Mouse (Mus musculus): ENCODE measurements around the gene Slc27a3.
"Not testable (repeated sequence)": the region's sequence is repeated elsewhere in the genome, so short reads cannot be mapped to it uniquely, and the experiment has no call there.

Gene Slc27a3

DNA sequence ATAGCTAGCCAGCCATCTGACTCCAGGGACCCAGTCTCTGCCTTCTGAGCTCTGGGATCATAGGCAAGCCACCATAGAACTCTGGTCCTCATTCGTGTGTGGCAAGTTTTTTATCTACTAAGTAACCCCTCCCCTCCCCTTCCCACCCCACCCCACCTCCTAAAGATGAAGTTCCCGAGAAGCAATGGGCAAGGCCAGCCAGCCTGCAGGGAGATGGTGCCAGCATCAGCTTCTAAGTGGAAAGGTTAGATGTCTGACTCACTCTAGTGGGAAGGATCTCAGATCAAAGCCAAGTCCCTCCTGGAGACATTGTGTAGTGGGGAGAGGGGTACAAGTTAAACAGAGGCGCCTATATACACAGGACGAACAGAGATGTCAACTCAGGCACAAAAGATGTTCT, 1.3 kb upstream of the Slc27a3 start:
- DNase-seq (ENCODE audit: inconsistent ontology term), result no peak

DNA sequence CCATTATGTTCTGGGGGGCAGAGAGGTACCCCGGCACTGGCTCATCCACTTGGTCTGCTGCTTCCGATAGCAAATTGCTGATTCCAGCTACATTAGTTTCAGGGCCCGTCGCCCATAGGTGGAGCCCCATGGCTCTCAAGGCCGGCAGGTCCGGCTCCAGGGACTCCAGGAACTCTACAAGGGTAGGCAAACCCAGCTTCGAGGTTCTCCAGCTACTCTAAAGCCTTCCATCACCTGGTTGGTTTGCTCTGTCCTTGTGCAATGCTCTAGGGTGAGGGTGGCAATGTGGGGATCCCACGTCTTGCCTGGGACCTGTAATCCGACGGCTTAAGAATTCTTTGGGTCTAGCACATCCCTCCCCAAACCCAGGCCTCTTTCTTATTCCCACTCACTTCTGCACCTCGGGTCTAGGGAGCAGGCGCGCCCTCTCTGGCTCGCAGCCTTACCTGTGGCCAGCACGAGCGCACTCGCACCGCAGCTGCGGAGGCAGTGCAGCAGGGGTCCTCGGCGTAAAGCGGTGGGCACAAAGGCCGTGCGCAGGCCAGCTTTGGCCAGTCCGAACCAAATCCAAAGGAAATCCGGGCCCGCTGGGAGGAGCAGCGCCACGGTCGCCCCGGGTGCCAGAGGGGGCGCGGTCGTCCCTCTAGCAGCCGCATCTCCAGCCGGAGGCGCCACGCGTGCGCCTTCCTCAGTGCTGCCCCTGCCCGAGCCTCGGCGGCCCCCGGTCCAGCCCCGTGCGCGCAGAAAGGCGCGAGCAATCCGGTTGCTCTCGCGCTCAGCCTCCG, 820 bp downstream of the Slc27a3 start:
- peak; percentile 55 for DNase-seq (ENCODE audit: inconsistent ontology term)

DNA sequence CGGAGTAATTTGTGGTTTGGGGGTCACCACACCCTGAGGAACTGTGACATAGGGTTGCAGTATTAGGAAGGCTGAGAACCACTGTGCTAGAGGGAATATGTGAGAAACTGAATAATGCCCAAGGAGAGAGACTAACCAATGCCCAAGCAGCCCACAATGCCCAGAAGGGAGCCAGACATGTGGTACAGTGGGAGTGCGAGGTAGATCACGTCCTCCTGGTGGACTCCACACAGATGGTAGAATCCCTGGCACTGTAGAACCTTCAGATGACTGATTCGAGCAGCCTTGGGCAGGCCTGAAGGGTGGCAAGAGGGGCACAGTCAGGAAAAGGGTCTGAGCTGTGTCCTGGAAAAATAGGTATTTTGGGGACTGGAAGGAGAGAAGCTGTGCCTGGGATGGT, 1.5 kb downstream of the Slc27a3 start:
- no peak for DNase-seq (ENCODE audit: inconsistent ontology term)

DNA sequence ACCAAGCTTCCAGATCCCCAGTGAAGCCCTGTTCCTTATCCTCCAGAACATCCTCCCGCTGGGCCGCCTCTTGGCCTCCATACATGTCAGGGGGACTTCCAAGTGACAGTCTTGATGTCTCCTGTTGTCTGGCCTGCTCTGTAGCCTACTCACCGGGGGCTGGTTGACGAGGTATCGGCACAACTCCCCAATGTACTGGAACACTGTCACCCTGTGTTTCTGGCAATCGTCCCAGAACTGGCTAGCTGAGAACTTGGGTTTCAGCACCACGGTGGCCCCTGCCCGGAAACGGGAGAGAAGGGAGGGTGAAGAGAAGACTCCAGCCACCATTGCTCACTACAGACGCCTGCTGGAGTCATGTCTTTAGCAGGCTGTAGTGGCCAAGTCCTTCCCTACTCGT, 2.3 kb downstream of the Slc27a3 start:
- DNase-seq (ENCODE audit: inconsistent ontology term), result peak; percentile 53

DNA sequence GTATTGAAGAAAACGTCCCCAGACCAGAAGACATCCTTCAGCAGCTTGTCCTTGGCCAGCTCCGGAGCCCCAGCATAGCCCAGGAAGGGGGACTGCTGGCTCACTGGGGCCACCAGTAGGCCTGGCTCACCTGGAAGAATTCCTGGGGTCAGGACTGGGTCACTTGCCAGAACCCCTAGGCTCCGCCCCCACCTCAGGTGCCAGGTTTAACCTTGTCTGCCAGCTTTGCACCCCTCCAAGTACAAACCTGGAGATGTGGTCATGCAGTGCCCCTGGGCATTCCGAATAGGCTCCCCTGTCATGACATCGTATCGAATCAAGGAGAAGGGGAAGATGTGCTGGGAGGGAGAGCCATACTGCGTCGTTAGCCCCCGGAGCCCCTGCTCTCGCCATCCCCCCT, 2.9 kb downstream of the Slc27a3 start:
- no peak for DNase-seq (ENCODE audit: inconsistent ontology term)

DNA sequence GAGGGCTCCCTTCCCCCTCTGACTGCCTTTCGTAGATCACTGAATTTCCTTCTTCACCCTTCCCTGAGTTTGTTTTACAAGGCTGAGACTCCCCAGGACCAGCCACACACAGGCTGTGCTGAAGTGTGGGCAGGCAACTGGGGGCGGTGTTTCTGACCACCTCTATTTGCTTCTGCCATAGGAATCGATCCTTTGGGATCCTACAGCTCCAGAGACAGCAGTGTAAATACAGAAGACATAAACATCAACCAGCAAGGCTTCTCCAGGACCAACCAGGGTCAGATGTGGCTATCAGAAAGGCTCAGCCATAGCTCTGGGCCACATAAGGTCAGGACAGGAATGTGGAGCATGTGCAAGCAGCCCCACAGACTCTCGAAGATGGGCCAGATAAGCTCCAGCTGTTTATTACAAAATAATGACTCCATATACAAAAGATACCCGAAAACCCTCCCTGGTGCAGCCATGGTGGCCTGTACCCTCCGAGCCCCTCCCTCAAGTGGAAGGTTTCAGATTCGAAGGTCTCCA, 4.8 kb downstream of the Slc27a3 start:
- no peak for DNase-seq (ENCODE audit: inconsistent ontology term)

DNA sequence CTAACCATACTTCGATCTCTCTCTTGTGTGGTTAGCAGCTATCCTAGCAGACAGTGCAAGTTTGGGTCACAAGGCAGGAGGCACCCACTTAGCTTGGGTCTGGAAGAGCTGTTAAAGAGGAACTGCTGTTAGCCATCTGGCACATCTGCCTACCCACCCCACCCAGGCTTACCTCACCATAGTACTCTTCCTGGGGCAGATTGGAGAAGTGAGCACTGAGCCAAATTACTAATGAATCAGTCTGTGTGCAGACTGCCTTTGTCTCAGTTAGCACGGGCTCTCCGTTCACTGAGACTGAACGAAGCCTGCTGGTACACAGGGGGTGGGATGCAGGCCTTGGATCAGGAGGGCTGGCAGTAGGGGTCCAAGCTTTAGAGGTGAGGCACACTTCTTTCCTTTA, 6.0 kb downstream of the Slc27a3 start:
- DNase-seq (ENCODE audit: inconsistent ontology term), result peak; percentile 23

DNA sequence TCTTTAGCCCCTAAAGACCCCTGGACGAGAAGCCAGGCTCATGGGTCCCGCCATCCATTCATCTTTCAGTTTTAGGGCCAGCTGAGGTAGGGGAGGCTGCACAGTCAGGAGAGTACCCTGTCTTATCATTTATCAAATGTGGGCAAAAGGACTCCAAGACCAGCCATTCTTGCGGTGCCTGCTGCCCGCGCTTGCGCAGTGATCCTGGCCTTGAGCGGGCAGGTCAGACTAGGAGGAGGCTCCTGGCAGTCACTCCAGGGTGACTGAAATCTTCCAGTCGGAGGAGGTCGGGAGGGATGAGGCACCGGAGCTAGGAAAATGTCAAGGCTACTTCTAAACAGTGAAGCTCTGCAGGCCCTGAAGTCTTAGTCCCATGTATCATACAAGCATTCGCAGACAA, 8.0 kb downstream of the Slc27a3 start:
- DNase-seq (ENCODE audit: inconsistent ontology term), result no peak

DNA sequence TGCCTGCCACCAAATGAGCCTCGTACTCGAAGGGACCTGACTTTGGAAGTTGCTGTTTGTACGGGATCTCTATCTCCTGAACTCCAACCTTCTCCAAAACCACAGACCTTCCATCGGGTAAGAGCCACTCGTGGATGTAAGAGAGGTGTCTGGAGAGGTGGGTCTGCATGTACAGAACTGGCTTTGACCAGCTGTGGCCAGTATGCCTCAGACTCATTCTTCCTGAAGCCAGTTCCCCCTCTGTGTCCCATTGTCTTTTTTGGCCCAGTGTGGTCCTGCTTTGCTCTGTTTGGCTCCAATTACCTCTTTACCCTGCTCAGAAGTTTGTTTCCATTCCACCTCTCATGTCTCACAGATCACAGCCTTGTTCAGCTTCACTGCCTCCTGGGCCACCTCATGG, 11.2 kb downstream of the Slc27a3 start:
- no peak for DNase-seq (ENCODE audit: inconsistent ontology term)

DNA sequence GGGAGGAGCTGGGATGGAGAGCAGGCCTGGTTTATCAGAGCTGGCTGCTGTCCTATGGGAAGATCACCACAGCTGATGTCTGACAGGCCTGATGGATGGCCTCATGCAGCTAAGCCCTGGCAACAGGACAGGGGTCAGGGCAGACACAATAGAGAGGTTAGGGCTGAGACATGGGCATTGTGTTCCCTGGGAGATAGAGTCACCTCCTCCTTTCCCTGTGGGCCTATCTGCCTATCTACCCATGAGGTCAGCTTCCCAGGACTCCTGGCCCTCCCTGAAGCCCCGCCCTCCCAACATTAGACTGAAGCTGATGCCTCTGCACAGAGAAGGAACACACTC, 13.5 kb downstream of the Slc27a3 start:
- peak; percentile 24 for DNase-seq (ENCODE audit: inconsistent ontology term)

DNA sequence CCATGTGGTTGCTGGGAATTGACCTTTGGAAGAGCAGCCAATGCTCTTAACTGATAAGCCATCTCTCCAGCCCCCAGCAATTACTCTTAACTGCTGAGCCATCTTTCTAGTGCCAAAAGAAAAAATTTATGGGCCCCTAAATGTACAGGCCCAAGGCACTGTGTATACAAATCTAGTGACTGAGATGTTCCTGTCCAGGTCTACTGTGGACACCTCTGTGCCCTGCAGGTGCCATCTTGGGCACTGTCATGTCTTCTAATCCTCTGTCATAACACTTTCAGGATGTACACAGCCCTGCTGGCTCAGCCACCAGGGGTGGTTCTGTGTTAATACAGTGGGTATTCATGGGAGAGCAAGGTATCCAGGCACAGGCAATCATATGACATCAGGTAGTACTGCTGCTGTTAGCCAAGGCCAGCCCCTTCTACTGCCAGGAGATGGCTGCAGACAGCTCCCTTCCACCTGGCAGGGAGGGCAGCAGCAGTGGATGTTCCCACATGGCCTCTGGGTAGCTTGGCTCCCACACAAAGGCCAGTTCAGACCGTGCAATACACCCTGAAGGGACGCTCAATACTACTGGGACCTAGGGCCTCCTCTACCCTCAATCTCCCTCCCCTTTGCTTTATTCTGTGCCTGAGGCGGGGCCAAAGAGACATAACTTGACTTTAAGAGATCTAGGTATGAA, 14.0 kb downstream of the Slc27a3 start:
- DNase-seq (ENCODE audit: inconsistent ontology term), result no peak

DNA sequence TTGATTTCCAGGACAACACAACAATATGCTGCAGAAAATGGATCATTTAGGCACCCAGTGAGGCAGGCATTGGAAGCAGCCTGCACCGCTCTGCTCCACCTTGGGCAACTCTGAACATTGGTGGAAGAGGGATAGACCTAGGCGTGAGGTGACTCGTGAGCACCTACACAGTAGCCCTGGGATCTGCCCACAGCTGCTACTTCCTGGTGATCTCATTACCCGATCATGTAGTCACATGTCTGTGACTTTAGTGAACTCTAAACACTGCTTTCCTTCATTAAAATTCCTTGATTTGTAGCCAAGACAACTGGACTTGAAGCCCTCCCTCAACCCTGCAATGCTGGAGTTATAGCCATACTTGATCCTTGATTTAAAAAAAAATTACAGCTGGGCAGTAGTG, 15.4 kb downstream of the Slc27a3 start:
- peak; percentile 32 for DNase-seq (ENCODE audit: inconsistent ontology term)

DNA sequence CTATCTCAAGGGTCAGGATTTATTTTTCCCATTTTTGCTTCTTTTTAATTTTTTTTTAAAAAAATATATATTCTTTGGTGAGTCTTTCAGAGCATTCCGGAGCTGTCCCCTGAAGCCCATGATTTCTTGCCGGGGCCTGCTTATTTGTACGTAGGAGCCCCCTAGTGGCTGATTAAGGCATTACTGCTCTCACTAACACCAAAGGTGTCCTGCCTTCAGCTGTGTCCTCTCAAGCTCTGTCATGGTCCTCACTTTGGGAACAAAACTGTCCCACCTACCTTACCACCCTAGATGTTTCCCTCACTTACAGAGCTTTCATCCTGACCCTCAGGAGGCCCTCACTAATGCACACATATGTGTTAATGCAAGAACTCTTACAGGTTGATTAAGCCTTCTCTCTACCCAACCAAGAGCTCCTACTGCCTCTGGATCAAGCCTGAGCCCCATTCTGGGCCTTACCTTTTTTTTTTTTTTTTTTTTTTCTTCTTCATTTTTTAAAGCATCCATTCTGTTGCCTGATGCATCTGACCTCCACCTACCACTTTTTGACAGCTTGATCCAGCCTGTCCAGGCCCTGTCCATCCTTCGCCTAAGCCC, 16.2 kb downstream of the Slc27a3 start:
- DNase-seq (ENCODE audit: inconsistent ontology term), result peak; percentile 43

DNA sequence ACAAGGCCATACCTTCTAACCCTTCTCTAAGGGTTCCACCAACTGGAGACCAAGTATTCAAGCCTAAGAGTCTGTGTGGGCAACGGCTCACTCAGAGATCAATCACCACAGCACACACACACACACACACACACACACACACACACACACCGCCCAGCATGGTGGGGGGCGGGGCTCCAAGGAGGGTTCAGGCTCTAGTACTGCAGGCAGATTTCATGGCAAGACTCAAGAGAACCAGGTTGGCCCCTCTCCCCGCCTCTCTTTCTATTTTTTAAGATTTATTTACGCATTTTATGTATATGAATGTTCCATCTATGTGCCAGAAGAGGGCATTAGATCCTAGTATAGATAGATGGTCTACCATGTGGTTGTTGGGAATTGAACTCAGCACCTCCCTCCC, 16.9 kb downstream of the Slc27a3 start:
- DNase-seq (ENCODE audit: inconsistent ontology term), result no peak

DNA sequence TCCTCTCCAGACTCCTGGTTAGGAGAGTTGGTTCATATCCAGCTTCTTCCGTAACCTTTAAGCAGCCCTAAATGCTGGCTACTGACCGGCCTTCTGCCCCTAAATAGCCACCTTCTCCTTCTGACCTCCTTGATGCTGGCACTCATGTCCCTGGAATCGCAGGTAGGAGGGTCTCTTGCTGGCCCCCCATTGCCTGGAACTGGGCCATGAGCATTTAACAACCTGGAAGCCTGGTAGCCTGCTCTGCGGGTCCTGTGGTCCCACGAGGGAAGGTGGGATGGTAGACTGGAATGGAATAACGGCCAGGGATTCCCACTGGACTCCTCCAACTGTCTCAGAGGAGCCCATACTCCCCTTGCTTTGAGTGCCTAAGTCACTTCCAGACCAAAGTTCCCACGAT, 17.9 kb downstream of the Slc27a3 start:
- DNase-seq (ENCODE audit: inconsistent ontology term), result no peak

DNA sequence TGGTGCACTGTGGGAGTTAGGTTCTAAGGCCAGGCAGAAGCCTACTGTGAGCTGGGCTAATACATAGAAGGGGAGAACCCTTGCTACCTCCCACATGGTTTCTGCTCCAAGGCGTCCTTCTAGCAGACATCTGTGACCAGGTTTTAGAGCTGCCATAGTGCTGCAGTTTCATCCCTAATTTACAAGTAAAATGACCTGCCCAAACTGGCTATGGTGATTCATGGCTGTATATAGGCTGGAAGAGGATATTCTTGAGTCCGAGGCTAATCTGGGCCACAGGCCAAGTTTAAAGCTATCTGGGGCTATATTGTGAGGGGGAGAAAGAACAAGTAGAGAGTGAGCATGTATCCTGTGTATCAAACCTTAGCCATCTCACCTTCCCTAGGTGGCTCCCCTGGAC, 20.7 kb downstream of the Slc27a3 start:
- DNase-seq (ENCODE audit: inconsistent ontology term), result no peak

DNA sequence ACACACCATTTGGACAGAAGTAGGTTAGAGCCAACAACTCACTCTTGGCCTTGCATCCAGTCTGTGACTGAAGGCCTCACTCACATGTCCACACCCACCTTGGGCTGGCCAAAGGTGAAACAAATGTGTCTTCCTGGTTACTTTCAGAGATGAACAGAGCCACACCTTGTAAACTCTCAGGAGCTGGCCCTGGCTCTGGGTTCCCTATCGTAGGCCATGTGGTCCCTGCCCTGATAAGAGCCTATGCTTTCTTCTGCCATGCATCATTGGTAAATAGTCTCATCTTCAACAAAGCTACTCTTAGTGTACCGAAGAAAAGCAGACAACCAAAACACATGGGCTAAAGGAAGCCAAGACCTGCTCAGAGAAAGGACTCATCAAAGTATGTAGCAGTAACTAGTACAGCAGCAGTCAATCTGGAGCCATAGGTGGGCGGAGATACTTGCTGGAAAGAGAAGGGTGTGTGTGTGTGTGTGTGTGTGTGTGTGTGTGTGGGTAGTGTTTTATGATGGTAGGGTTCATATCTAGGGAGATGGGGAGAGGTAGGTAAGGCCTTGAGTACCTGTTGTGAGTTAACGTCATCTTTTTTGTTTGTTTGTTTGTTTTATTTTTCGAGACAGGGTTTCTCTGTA, 22.6 kb downstream of the Slc27a3 start:
- no peak for DNase-seq (ENCODE audit: inconsistent ontology term)

DNA sequence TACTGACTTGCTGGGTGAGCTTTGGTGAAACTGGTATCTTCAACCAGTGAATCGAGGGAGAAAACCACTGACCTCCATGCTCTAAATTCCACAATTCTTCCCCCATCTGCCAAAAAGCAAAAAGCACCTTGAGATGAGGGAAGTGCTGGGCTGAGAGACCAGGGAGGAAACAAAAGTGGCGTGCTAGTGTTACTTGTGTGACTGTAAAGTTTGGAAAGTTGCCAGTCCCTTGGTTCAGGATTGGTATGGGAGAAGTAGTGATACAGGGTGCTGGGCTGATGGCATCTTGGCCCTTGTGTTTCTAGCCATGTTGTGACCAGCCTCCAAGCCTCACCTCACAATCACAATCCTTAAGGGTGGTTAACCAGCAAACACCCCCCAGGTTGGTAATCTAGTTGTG, 27.4 kb downstream of the Slc27a3 start:
- no peak for DNase-seq (ENCODE audit: inconsistent ontology term)

DNA sequence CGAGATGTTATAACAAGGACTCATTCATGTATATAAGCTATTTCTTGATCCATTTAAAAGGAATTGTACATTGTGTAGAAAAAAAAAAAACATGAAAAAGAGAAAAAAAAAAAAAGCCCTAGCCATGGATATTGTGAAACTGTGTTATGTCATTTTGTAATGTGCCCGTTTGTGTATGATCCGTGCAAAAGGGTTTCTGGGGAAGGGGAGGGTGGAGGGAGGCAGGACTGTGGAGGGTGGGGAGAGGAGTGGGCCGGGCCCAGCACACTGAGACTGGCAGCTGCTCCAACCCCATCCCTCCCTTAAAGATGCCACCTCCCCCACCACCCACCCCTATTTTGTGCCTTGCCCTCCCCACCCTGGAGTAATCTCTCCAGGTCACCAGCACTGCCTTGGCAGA, 28.3 kb downstream of the Slc27a3 start:
- no peak for DNase-seq (ENCODE audit: inconsistent ontology term)

DNA sequence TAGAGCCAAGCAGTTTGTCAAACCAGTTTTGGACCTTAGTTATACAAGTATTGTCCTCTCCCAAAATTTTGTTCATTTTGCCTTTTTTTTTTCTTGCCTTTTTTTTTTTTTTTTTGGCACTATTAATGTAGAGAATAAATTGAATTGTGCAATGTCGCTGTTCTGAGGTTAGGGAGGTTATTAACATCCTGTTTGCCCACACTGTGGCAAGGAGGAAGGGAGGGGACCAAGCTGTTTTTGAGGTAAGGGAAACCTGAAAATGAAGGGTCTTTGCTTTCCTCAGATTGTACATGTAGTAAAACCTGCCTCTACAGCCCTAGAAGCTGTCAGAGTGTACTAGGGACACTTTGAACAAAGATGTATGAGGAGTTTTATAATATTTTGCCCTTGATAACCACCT, 30.5 kb downstream of the Slc27a3 start:
- no peak for DNase-seq (ENCODE audit: inconsistent ontology term)

DNA sequence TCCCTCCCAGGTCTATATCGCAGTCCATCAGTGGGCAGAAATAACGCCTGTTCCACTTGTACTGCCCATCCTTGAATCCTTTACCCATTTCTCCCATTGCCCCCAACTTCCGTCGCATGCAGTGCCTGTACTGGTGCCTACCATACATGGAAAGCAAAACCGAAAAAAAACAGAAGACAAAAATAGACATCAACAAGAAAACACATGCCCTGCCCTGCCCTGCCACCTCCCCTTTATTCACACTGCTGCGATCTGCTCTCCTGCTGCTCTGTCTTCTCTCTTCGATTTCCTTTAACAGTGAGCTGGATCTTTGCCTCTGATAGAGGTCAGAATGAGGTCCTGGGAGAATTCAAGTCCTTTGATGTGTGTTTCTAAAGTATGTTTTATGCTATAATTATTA, 31.8 kb downstream of the Slc27a3 start:
- no peak for DNase-seq (ENCODE audit: inconsistent ontology term)

DNA sequence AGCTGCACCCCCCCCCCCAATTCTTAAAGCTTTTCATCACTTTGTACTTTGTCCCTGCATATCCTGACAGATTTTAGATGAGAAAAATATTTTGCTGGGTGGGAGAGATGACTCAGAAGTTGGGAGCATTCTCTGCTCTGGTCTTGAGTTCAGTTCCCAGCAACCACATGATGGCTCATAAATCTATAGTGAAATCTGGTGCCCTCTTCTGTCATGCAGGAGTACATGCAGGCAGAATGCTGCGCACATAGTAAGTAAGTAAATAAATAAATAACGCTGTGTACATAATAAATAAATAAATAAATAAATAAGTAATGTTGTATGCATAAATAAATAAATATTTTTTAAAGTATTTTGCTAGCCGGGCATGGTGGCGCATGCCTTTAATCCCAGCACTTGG, 41.9 kb downstream of the Slc27a3 start:
- DNase-seq (ENCODE audit: inconsistent ontology term), result no peak

DNA sequence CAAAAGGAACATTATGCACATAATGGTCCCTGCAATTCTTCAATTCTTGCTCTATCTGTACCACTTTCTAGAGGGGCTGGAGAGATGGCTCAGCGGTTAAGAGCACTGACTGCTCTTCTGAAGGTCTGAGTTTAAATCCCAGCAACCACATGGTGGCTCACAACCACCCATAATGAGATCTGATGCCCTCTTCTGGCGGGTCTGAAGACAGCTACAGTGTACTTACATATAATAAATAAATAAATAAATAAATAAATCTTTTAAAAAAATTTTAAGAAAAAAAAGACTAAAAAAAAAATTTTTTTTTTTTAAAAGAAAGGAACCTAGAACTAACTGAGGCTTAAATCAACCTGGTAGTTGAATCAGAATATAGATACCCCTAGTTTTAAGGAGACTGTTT, 46.9 kb downstream of the Slc27a3 start:
- DNase-seq (ENCODE audit: inconsistent ontology term), result not testable (repeated sequence)
